Mouse (Mus musculus) forebrain, embryonic 12.5 days (tissue): Measurements from ENCODE around the gene Nomo1. TPM values are rescaled to one million over a fixed set of nuclear protein-coding genes. Genes with fewer than 3 reads are reported as not detected.
A peak's percentile ranks its signal among the peaks of the same experiment; 100 is the strongest.

ENCODE experiments used
- ATAC-seq: fragments of 200-750 bp; cut with Nextera tagmentation; 2 replicates; pipeline ENCODE4 v1.8.0; 2017; ENCODE audit warnings: moderate TSS enrichment; ENCODE audit not compliant: low FRiP score
- H3K27ac ChIP-seq: fragments of 300-500 bp; sonication (generic); 2 replicates; pipeline ENCODE4 v1.5.1; 2016; ENCODE audit warnings: mild to moderate bottlenecking
- H3K27me3 ChIP-seq: fragments of 300-500 bp; sonication (generic); 2 replicates; pipeline ENCODE4 v1.6.1; 2016; ENCODE audit warnings: mild to moderate bottlenecking
- H3K36me3 ChIP-seq: fragments of 300-500 bp; sonication (generic); replicated peaks from 2 replicates; pipeline ENCODE4 v1.6.1; 2016; ENCODE audit warnings: mild to moderate bottlenecking
- H3K4me1 ChIP-seq: fragments of 300-500 bp; sonication (generic); 2 replicates; pipeline ENCODE4 v1.6.1; 2016
- H3K4me2 ChIP-seq: fragments of 300-500 bp; sonication (generic); 2 replicates; pipeline ENCODE4 v1.6.1; 2016; ENCODE audit warnings: mild to moderate bottlenecking, moderate library complexity
- H3K4me3 ChIP-seq: fragments of 300-500 bp; sonication (generic); replicated peaks from 2 replicates; pipeline ENCODE4 v1.5.1; 2016; ENCODE audit warnings: mild to moderate bottlenecking
- H3K9ac ChIP-seq: fragments of 300-500 bp; sonication (generic); 2 replicates; pipeline ENCODE4 v1.6.1; 2016; ENCODE audit warnings: mild to moderate bottlenecking
- H3K9me3 ChIP-seq: fragments of 300-500 bp; sonication (generic); 2 replicates; pipeline ENCODE4 v1.6.1; 2016
- WGBS: fragments of 180-500 bp; shearing (Covaris S2); methylation state at CpG from one replicate; pipeline ENCODE4 v1.1.7; 2016; 5-methylcytosine and 5-hydroxymethylcytosine counted together
- polyA plus RNA-seq: library from polyadenylated mRNA; unstranded; fragments of >200 nt; fragmentation: Nextera tagmentation; extraction: Ambion mirVana; gene quantifications from 2 replicates; pipeline ENCODE4 v1.2.1, GENCODE M21; 2016

Gene Nomo1
- polyA plus RNA-seq, 1 experiment from 2014 or later = 33.2 TPM

DNA sequence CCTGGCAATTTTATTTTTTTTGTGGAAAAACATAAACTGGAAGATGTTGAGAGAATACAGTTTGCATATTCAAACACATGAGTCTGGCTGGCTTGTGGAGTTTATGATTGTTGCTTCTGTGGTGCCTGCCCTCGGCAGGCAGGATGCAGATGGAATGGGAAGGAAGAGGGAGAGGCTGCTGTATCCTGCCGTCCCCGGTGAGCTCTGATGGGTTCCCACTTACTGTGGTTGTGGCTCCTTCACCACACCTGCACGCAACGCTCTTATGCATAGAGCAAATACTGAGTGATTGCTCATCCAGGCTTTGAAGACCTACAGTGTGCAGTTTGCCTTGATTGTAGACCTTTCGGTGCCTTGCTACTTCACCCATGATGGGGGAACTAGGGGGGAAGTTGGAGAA is 54.7 kb downstream of the Nomo1 start:
- WGBS = 95% methylated on average over 6 of the region's 6 CpGs
- Histone ChIP-seq H3K36me3 (peaks cover 19% of the 10 kb centered on the region), H3K4me3 (no peak overlapping the region), H3K9ac (no peak overlapping the region), H3K9me3 (no peaks in the 10 kb centered on the region), H3K27ac (no peak overlapping the region), H3K27me3 (peaks cover 12% of the 10 kb centered on the region), H3K4me2 (no peak overlapping the region), H3K4me1 (peaks cover 7% of the 10 kb centered on the region)
- ATAC-seq = no peak

DNA sequence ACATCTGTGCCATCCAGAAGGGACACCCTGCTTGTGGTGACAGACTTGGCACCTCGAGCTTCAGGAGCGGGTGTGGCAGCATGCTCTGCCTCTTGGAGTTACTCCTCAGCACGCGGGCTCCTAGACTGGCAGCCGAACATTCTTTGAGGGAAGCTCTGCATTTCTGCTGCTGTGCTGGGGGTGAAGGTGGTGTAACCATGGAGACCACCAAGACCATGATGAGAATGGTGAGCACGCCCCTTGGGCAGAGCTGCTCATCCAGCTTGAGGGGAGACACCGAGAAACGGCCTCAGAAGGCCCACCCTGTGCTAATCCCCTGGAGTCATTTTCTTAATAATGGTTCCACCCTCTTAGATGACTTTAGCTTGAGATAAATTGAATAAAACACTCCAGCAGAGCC is 59.3 kb downstream of the Nomo1 start:
- Histone ChIP-seq H3K4me3 (no peak overlapping the region), H3K36me3 (no peaks in the 10 kb centered on the region), H3K27ac (no peak overlapping the region), H3K9ac (no peak overlapping the region), H3K4me2 (no peak overlapping the region), H3K4me1 (peaks cover 9% of the 10 kb centered on the region), H3K27me3 (peaks cover 41% of the 10 kb centered on the region), H3K9me3 (no peaks in the 10 kb centered on the region)
- 0 out of 2 replicates have a peak, but pooled peaks have one; percentile 9 for ATAC-seq
- WGBS = 20% methylated on average over 8 of the region's 8 CpGs

- Histone ChIP-seq H3K27me3 (peaks cover 62% of the 10 kb centered on the region), H3K4me2 (no peak overlapping the region), H3K4me3 (no peak overlapping the region), H3K27ac (no peak overlapping the region), H3K4me1 (peaks cover 13% of the 10 kb centered on the region), H3K36me3 (no peaks in the 10 kb centered on the region), H3K9me3 (no peaks in the 10 kb centered on the region), H3K9ac (no peak overlapping the region)
- peak; percentile 18; the same call in 1 of the 2 replicates for ATAC-seq
- WGBS = 2% methylated on average over 4 of the region's 4 CpGs
Observed at GRCm38 (mm10) chr7:46096136-46096535, 62.6 kb downstream of the Nomo1 start.

DNA sequence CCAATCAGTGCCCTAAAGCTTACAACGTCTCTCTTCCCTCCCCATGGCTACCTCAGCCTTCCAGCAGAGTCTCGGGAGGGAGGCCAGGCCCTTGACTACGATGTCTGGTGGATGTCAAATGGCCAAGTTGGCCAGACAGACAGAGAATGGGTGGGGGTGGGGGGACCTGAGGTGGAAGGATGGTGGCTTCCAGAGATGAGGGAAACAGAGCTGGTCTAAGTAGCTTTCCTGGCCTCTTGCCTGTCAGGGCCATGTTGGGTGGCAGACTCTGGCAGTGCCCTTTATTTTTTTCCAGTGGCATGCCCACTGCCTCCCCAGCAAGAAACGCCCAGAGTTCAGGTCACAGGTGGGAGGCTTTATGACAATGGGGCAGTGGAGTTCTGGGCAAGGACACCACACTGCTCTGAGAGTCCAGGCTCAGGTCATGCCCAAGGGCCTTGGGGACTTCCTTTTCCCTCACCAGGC is 63.9 kb downstream of the Nomo1 start:
- Histone ChIP-seq H3K9me3 (no peaks in the 10 kb centered on the region), H3K36me3 (no peaks in the 10 kb centered on the region), H3K9ac (no peak overlapping the region), H3K4me2 (no peak overlapping the region), H3K27ac (no peak overlapping the region), H3K27me3 (peaks cover 62% of the 10 kb centered on the region), H3K4me1 (peaks cover 13% of the 10 kb centered on the region), H3K4me3 (no peak overlapping the region)
- ATAC-seq = no peak
- 69% methylated on average over 4 of the region's 4 CpGs for WGBS

DNA sequence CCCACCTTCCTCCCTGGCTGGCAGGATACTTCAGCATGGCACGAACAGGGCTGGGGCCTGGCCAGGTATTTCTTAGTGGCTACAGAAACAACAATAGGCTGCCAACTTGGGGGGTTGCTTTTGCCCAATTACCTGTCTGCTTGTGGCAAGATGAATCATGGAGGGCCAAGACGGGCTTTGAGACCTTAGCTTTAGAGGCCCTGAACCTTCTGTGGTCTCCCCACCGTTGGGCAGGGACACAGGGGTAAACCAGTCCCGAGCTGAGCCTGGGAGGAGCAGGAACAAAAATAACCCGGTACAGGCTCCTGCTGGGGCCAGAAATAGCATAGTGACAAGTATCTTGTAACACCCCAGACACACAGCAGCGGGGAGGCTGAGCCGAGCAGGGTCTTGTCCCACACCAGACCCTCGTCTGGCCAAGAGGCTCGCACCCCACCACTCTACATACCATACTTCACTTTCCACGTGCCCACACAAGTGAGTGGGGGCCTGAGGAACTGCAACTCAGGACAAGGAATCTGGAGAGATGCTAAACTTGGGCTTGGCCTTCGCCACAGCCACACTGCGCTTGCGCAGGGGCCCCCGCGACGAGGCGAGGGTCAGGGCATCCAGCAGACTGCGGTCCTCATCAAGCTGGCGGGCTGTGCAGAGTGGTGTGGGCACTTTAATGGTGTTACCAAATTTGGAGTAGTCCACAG is 64.9 kb downstream of the Nomo1 start:
- Histone ChIP-seq H3K4me1 (peaks cover 8% of the 10 kb centered on the region), H3K27ac (no peak overlapping the region), H3K36me3 (no peaks in the 10 kb centered on the region), H3K27me3 (peaks cover 54% of the 10 kb centered on the region), H3K4me2 (no peak overlapping the region), H3K9ac (no peak overlapping the region), H3K4me3 (no peak overlapping the region), H3K9me3 (no peaks in the 10 kb centered on the region)
- ATAC-seq = no peak
- WGBS = 90% methylated on average over 19 of the region's 19 CpGs

DNA sequence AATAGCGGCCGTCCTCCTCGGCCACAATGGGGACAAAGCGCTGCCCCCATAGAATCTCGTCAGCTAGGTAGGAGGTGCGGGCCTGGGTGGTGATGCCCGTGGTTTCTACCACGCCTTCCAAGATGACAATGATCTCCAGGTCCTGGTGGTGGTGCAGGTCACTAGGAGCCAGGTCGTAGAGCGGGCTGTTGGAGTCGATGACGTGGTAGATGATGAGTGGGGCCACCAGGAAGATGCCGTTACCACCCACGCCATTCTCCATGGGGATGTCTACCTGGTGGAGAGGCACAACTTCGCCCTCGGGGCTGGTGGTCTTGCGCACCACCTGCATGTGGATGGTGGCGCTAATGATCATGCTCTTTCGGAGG is 65.4 kb downstream of the Nomo1 start:
- no peak for ATAC-seq
- no peak overlapping the region for H3K4me3 ChIP-seq
- H3K27ac ChIP-seq = no peak overlapping the region
- 95% methylated on average over 19 of the region's 19 CpGs for WGBS
- H3K27me3 ChIP-seq = peaks cover 49% of the 10 kb centered on the region
- H3K9ac ChIP-seq = no peak overlapping the region
- no peaks in the 10 kb centered on the region for H3K9me3 ChIP-seq
- H3K4me2 ChIP-seq = no peak overlapping the region
- H3K36me3 ChIP-seq = no peaks in the 10 kb centered on the region
- H3K4me1 ChIP-seq = peaks cover 8% of the 10 kb centered on the region; the same call in 1 of the 2 replicates

GRCm38 (mm10) chr7:46099682-46100081 is 66.2 kb downstream of the Nomo1 start:
- Histone ChIP-seq H3K4me2 (peak overlapping the region; percentile 87), H3K4me1 (peaks cover 8% of the 10 kb centered on the region; the same call in 1 of the 2 replicates), H3K36me3 (no peaks in the 10 kb centered on the region), H3K4me3 (peak overlapping the region; percentile 62; the same call in 1 of the 2 replicates), H3K9ac (no peak overlapping the region), H3K27ac (no peak overlapping the region), H3K27me3 (peaks cover 41% of the 10 kb centered on the region), H3K9me3 (no peaks in the 10 kb centered on the region)
- WGBS = 87% methylated on average over 13 of the region's 13 CpGs
- no peak; the same call in 1 of the 2 replicates for ATAC-seq

GRCm38 (mm10) chr7:46100563-46100962 is 67.1 kb downstream of the Nomo1 start, which contains the start of gene Kcnj11:
Kcnj11 (minus strand) TSS chr7:46100764.
- peaks cover 8% of the 10 kb centered on the region; the same call in 1 of the 2 replicates for H3K4me1 ChIP-seq
- no peaks in the 10 kb centered on the region for H3K36me3 ChIP-seq
- H3K9me3 ChIP-seq = no peaks in the 10 kb centered on the region
- H3K27me3 ChIP-seq = peaks cover 35% of the 10 kb centered on the region
- ATAC-seq = peak; percentile 87
- peak within 1 kb of the TSS; percentile 62 for H3K4me3 ChIP-seq
- under 1% methylated on average over 34 of the region's 34 CpGs for WGBS
- no peak within 1 kb of the TSS for H3K27ac ChIP-seq
- H3K9ac ChIP-seq = peak within 1 kb of the TSS; percentile 70
- peak within 1 kb of the TSS; percentile 87 for H3K4me2 ChIP-seq

GRCm38 (mm10) chr7:46103075-46103591 is 69.6 kb downstream of the Nomo1 start:
- Histone ChIP-seq H3K9ac (no peak overlapping the region), H3K4me2 (no peak overlapping the region), H3K4me3 (no peak overlapping the region), H3K4me1 (peaks cover 8% of the 10 kb centered on the region; the same call in 1 of the 2 replicates), H3K36me3 (no peaks in the 10 kb centered on the region), H3K27me3 (peaks cover 27% of the 10 kb centered on the region; the same call in 1 of the 2 replicates), H3K9me3 (no peaks in the 10 kb centered on the region), H3K27ac (peak overlapping the region; percentile 20; the same call in 1 of the 2 replicates)
- 81% methylated on average over 8 of the region's 8 CpGs for WGBS
- no peak for ATAC-seq

- 92% methylated on average over 8 of the region's 8 CpGs for WGBS
- no peaks in the 10 kb centered on the region for H3K36me3 ChIP-seq
- H3K4me1 ChIP-seq = peaks cover 8% of the 10 kb centered on the region; the same call in 1 of the 2 replicates
- no peak overlapping the region for H3K27ac ChIP-seq
- peaks cover 21% of the 10 kb centered on the region; the same call in 1 of the 2 replicates for H3K27me3 ChIP-seq
- H3K4me3 ChIP-seq = no peak overlapping the region
- no peak overlapping the region for H3K9ac ChIP-seq
- no peak overlapping the region for H3K4me2 ChIP-seq
- ATAC-seq = no peak
- no peaks in the 10 kb centered on the region for H3K9me3 ChIP-seq
Observed at GRCm38 (mm10) chr7:46103771-46104170, 70.3 kb downstream of the Nomo1 start.

GRCm38 (mm10) chr7:46104256-46104915 is 70.9 kb downstream of the Nomo1 start:
- Histone ChIP-seq H3K9me3 (no peaks in the 10 kb centered on the region), H3K4me2 (no peak overlapping the region), H3K4me3 (no peak overlapping the region), H3K36me3 (no peaks in the 10 kb centered on the region), H3K9ac (no peak overlapping the region), H3K27ac (no peak overlapping the region), H3K27me3 (peaks cover 15% of the 10 kb centered on the region; the same call in 1 of the 2 replicates), H3K4me1 (peaks cover 8% of the 10 kb centered on the region; the same call in 1 of the 2 replicates)
- no peak for ATAC-seq
- 87% methylated on average over 27 of the region's 27 CpGs for WGBS

- Histone ChIP-seq H3K4me3 (no peak overlapping the region), H3K27me3 (peaks cover 7% of the 10 kb centered on the region; the same call in 1 of the 2 replicates), H3K9ac (no peak overlapping the region), H3K36me3 (no peaks in the 10 kb centered on the region), H3K4me1 (peaks cover 4% of the 10 kb centered on the region; the same call in 1 of the 2 replicates), H3K27ac (no peak overlapping the region), H3K9me3 (no peaks in the 10 kb centered on the region), H3K4me2 (no peak overlapping the region)
- ATAC-seq = no peak
- 90% methylated on average over 7 of the region's 7 CpGs for WGBS
Observed at GRCm38 (mm10) chr7:46105484-46105883, 72.0 kb downstream of the Nomo1 start.
